Mouse (Mus musculus): ENCODE results near the gene Ncapg2. TPM values are rescaled to one million over a fixed set of nuclear protein-coding genes. Genes with fewer than 3 reads are reported as not detected.
A peak's percentile ranks its signal among the peaks of the same experiment; 100 is the strongest.

Gene Ncapg2
- total RNA-seq (2014; rRNA removed) (8.8 and 24.0 TPM in 2 replicates), polyA plus RNA-seq (2015; fragmentation: Nextera tagmentation; extraction: Ambion mirVana) (6.0 and 6.3 TPM in 2 replicates)

DNA sequence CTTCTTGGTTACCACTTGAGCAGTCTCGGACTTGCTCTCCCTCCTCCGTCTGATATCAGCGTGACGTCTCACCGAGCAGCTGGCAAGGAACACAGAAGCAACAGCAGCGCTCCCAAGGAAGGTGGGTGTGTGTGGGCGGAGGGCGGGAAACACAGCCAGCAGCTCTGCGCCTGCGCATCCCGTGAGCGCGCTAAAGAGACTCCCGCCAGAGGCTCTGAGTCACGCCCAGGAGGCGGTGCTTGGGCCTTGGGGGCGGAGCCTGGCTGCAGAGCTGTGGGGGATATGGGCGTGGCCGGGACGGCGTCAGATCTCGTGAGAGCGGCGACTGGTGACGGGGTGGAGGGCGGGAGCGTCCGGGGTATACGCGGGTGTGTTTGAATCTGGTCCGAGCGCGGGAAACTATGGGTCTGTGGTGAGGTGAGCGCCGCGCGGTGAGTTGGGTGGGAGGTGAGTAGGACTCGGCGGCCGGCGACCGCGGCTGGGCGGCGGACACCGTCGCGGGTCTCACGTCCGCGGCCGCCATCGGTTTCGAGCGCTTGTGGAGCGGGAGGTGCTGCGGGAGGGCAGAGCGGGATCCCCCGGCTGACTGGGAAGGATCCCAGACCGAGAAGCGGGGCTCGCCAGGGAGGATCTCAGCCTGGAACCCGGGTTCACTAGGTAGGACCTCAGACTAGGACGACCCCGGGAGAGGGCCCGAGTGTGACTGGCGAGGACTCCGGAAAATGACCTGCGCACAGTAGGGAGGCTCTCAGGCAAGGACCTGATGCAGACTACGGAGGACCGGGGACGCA lies at the start of gene Ncapg2:
TSS of gene Ncapg2 (plus strand) at position 358 of the 791 bp plus-strand sequence.
- H3K4me1 ChIP-seq (ENCODE audit: insufficient read depth, low read length): no peaks in the 10 kb centered on the region
- H3K27ac ChIP-seq: peak within 1 kb of the TSS; percentile 17; the same call in 1 of the 2 replicates
- H3K9me3 ChIP-seq (ENCODE audit: low read length): peaks cover 5% of the 10 kb centered on the region
- DNase-seq (ENCODE audit: low spot score) (peak; percentile 99), ATAC-seq (peak; percentile 99)
- no peaks in the 10 kb centered on the region for H3K27me3 ChIP-seq (ENCODE audit: insufficient read depth, low read length)
- H3K9ac ChIP-seq (replicated peaks; ENCODE audit: low read length): peak within 1 kb of the TSS; percentile 56
- TF ChIP-seq CTCF (IDR thresholded peaks at IDR 0.05; ENCODE audit: low read depth): no peak
- no peaks in the 10 kb centered on the region for H3K36me3 ChIP-seq (ENCODE audit: insufficient read depth, low read length)
- H3K4me3 ChIP-seq (ENCODE audit: low read length): peak within 1 kb of the TSS; percentile 76
- 3% methylated on average over 62 of the region's 72 CpGs for whole genome bisulfite sequencing
- peak within 1 kb of the TSS; percentile 96 for H3K4me2 ChIP-seq (ENCODE audit: low read depth, low read length)

DNA sequence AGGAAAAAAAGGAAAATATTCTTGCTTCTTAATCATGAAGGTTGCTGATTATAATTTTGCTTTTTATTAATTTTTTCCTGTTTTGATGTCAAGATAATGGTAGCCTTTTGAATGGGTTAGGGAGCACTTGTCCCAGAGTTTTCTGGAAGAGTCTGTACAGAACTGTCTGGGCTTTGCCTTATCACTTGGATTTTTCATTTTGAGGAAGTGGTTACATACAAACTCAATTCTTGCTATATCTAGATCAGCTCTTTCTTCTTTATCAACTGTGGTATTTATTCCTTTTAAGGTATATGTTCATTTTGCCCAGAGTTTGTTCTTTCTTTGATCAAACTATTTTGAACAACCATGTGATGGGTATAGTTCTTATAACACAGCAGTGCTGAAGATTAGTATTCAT lies 43.1 kb upstream of the Ncapg2 start:
- H3K4me1 ChIP-seq (ENCODE audit: insufficient read depth, low read length): no peaks in the 10 kb centered on the region
- H3K27me3 ChIP-seq (ENCODE audit: insufficient read depth, low read length): no peaks in the 10 kb centered on the region
- no peak overlapping the region for H3K9ac ChIP-seq (replicated peaks; ENCODE audit: low read length)
- no peak for TF ChIP-seq CTCF (IDR thresholded peaks at IDR 0.05; ENCODE audit: low read depth)
- H3K4me3 ChIP-seq (ENCODE audit: low read length): no peak overlapping the region
- no peak overlapping the region for H3K4me2 ChIP-seq (ENCODE audit: low read depth, low read length)
- no peaks in the 10 kb centered on the region for H3K9me3 ChIP-seq (ENCODE audit: low read length)
- no peak overlapping the region for H3K27ac ChIP-seq
- peaks cover 16% of the 10 kb centered on the region for H3K36me3 ChIP-seq (ENCODE audit: insufficient read depth, low read length)
- no peak for DNase-seq (ENCODE audit: low spot score)
- no peak for ATAC-seq

DNA sequence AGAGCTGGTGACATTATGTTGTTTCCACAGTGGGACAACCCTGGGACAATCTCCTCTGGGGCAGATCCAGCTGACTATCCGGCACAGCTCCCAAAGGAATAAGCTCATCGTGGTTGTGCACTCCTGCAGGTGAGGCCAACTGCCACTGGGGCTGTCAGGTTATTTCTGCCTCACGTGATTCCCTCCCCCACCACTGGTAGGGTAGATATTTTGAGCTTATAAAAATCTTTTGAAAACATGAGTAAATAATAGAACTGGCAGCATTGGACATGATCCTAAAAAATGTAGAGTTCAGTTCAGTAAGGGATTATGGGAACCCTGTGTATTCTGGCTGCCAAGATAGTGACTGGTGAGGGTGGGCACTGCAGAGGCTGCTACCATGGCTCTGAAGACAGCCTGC lies 38.3 kb upstream of the Ncapg2 start:
- DNase-seq (ENCODE audit: low spot score) (no peak), ATAC-seq (no peak)
- Histone ChIP-seq H3K27ac (no peak overlapping the region), H3K27me3 (ENCODE audit: insufficient read depth, low read length) (no peaks in the 10 kb centered on the region), H3K4me3 (ENCODE audit: low read length) (no peak overlapping the region), H3K9me3 (ENCODE audit: low read length) (no peaks in the 10 kb centered on the region), H3K9ac (replicated peaks; ENCODE audit: low read length) (no peak overlapping the region), H3K4me1 (ENCODE audit: insufficient read depth, low read length) (no peaks in the 10 kb centered on the region), H3K36me3 (ENCODE audit: insufficient read depth, low read length) (peaks cover 18% of the 10 kb centered on the region), H3K4me2 (ENCODE audit: low read depth, low read length) (no peak overlapping the region)
- 80% methylated on average over 3 of the region's 3 CpGs for WGBS
- no peak for TF ChIP-seq CTCF (IDR thresholded peaks at IDR 0.05; ENCODE audit: low read depth)

DNA sequence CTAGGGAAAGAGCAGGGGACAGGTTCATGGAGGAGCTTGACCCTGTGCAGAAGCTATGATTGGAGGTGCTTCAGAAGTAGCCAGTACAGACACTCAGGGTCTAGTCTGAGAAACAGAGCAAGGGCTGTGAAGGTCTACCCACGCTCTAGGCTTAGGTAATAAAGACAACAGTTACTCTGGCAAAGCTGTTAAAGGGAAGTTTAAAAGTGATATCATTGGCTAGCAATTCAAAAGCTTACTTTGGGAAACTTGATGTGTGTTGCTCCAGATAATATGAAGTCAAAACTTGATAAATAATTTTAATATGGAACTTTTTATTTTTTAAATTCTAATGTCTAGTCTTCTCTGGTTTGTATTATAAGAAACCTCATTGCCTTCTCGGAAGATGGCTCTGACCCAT lies 37.9 kb upstream of the Ncapg2 start:
- no peak for ATAC-seq
- no peaks in the 10 kb centered on the region for H3K4me1 ChIP-seq (ENCODE audit: insufficient read depth, low read length)
- WGBS: 93% methylated on average over 2 of the region's 2 CpGs
- no peaks in the 10 kb centered on the region for H3K27me3 ChIP-seq (ENCODE audit: insufficient read depth, low read length)
- peaks cover 18% of the 10 kb centered on the region for H3K36me3 ChIP-seq (ENCODE audit: insufficient read depth, low read length)
- no peak overlapping the region for H3K27ac ChIP-seq
- no peak for TF ChIP-seq CTCF (IDR thresholded peaks at IDR 0.05; ENCODE audit: low read depth)
- no peak overlapping the region for H3K4me2 ChIP-seq (ENCODE audit: low read depth, low read length)
- no peak overlapping the region for H3K9ac ChIP-seq (replicated peaks; ENCODE audit: low read length)
- no peak for DNase-seq (ENCODE audit: low spot score)
- H3K9me3 ChIP-seq (ENCODE audit: low read length): no peaks in the 10 kb centered on the region
- no peak overlapping the region for H3K4me3 ChIP-seq (ENCODE audit: low read length)

DNA sequence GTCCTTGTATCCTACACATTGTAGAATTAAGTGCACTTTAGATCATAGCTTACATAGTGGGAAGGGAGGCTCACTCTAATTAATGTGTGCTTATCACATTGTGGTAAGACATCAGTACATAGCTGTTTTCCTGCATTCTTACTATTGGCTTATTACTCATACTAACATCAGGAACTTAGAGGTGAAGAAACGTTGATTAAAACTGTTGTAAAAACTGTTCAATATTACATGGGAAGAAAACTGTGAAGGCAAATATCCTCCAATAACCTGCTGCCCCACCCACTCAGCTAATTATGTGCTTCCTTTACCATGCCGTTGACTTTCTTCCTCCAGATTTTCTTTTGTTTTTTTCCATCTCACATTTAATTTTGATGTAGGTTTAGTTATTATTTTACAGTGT lies 36.3 kb upstream of the Ncapg2 start:
- H3K27me3 ChIP-seq (ENCODE audit: insufficient read depth, low read length): no peaks in the 10 kb centered on the region
- WGBS: 93% methylated on average over 2 of the region's 2 CpGs
- no peak overlapping the region for H3K4me2 ChIP-seq (ENCODE audit: low read depth, low read length)
- H3K36me3 ChIP-seq (ENCODE audit: insufficient read depth, low read length): peaks cover 23% of the 10 kb centered on the region
- H3K4me1 ChIP-seq (ENCODE audit: insufficient read depth, low read length): no peaks in the 10 kb centered on the region
- DNase-seq (ENCODE audit: low spot score) (no peak), ATAC-seq (no peak)
- no peak overlapping the region for H3K9ac ChIP-seq (replicated peaks; ENCODE audit: low read length)
- no peak overlapping the region for H3K4me3 ChIP-seq (ENCODE audit: low read length)
- TF ChIP-seq CTCF (IDR thresholded peaks at IDR 0.05; ENCODE audit: low read depth): no peak
- H3K27ac ChIP-seq: no peak overlapping the region
- H3K9me3 ChIP-seq (ENCODE audit: low read length): no peaks in the 10 kb centered on the region

DNA sequence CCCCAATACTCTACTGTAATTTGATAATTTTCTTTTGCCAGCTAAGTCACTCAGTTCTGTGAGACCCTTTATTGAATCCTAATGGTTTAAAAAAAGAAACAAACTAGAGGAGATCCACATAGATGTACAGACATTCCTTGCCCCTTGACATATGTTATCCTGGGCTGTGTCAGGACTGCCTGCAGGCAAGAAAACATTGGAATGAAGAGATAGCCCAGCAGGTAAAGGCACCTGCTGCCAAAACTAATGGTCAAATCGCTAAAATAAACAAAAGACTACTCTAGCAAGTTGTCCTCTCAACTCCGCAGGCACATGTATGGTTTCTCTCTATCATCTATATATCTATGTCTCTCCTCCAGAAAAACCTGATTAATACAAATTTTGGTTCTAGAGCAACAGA lies 22.1 kb upstream of the Ncapg2 start:
- peaks cover 6% of the 10 kb centered on the region; the same call in 1 of the 2 replicates for H3K36me3 ChIP-seq (ENCODE audit: insufficient read depth, low read length)
- H3K27me3 ChIP-seq (ENCODE audit: insufficient read depth, low read length): no peaks in the 10 kb centered on the region
- H3K4me1 ChIP-seq (ENCODE audit: insufficient read depth, low read length): no peaks in the 10 kb centered on the region
- H3K9ac ChIP-seq (replicated peaks; ENCODE audit: low read length): no peak overlapping the region
- no peak for TF ChIP-seq CTCF (IDR thresholded peaks at IDR 0.05; ENCODE audit: low read depth)
- no peak for ATAC-seq
- DNase-seq (ENCODE audit: low spot score): no peak
- no peak overlapping the region for H3K27ac ChIP-seq
- WGBS: 77% methylated on average over 2 of the region's 2 CpGs
- H3K4me2 ChIP-seq (ENCODE audit: low read depth, low read length): no peak overlapping the region
- H3K4me3 ChIP-seq (ENCODE audit: low read length): no peak overlapping the region
- H3K9me3 ChIP-seq (ENCODE audit: low read length): no peaks in the 10 kb centered on the region

DNA sequence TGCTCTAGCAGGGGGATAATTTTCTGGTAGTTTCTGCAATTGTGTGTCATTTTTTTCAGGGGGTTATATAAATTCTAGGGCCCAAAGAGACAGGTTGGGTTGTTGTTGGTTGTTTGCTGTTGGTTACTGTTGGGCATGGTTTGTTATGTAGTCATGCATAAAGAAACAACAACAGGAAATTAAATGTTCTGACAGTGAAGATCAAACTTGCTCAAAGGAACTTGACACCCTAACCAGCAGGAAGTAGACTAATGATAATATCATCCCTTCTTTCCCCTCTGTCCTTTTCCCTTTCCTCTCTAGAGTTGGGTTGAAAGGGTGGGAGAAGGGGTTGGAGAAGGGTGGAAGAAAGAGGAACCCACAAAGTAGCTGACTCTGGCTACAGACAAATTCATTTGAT lies 21.2 kb upstream of the Ncapg2 start:
- Histone ChIP-seq H3K36me3 (ENCODE audit: insufficient read depth, low read length) (peaks cover 6% of the 10 kb centered on the region; the same call in 1 of the 2 replicates), H3K9ac (replicated peaks; ENCODE audit: low read length) (no peak overlapping the region), H3K27ac (no peak overlapping the region), H3K27me3 (ENCODE audit: insufficient read depth, low read length) (no peaks in the 10 kb centered on the region), H3K9me3 (ENCODE audit: low read length) (no peaks in the 10 kb centered on the region), H3K4me2 (ENCODE audit: low read depth, low read length) (no peak overlapping the region), H3K4me3 (ENCODE audit: low read length) (no peak overlapping the region), H3K4me1 (ENCODE audit: insufficient read depth, low read length) (no peaks in the 10 kb centered on the region)
- DNase-seq (ENCODE audit: low spot score) (no peak), ATAC-seq (no peak)
- no peak for TF ChIP-seq CTCF (IDR thresholded peaks at IDR 0.05; ENCODE audit: low read depth)

Measured in hindbrain, postnatal 0 days (tissue).